ENCODE assay signal across 22 mouse cellular contexts in genomic region chr6:39341798-39342197, GRCm38 (mm10). TPM values are rescaled to one million over a fixed set of nuclear protein-coding genes. Genes with fewer than 3 reads are reported as not detected.
DNase-seq lines count a peak whose midpoint lies in the region; ATAC-seq and TF ChIP-seq lines count a peak whose summit lies in the region.
"Had no signal": no experiment of that assay in that cellular context is flagged by ENCODE, and none has a peak within 500 bp of the region (broad histone marks: within the 10 kb centered on the region; RNA-seq: fewer than 3 reads in every experiment).

No protein-coding gene starts in this region.

- H3K4me2 ChIP-seq in stomach, embryonic 16.5 days (ENCODE audit: low read depth, low read length), result no peak overlapping the region
- H3K4me2 ChIP-seq: forebrain, embryonic 12.5 days; hindbrain, embryonic 14.5 days; limb, embryonic 12.5 days; lung, embryonic 15.5 days; neural tube, embryonic 13.5 days; stomach, embryonic 15.5 days had no signal

- no peaks in the 10 kb centered on the region for H3K9me3 ChIP-seq in stomach, embryonic 16.5 days (replicated peaks; ENCODE audit: control insufficient read depth, low read length)
- H3K9me3 ChIP-seq: forebrain, embryonic 12.5 days; limb, embryonic 12.5 days; lung, embryonic 15.5 days; neural tube, embryonic 13.5 days; stomach, embryonic 15.5 days had no signal

- no peaks in the 10 kb centered on the region for H3K27me3 ChIP-seq in kidney, adult 2 months (replicated peaks; ENCODE audit: control insufficient read depth, insufficient read depth, low read length)
- no peaks in the 10 kb centered on the region for H3K27me3 ChIP-seq in stomach, embryonic 16.5 days (ENCODE audit: control insufficient read depth, insufficient read depth, low read length)
- H3K27me3 ChIP-seq: CH12.LX; forebrain, embryonic 12.5 days; limb, embryonic 12.5 days; lung, embryonic 15.5 days; neural tube, embryonic 13.5 days; Patski; stomach, embryonic 15.5 days had no signal

- H3K4me3 ChIP-seq in kidney, adult 2 months (ENCODE audit: insufficient read depth, low read depth, low read length), result no peak overlapping the region
- no peak overlapping the region for H3K4me3 ChIP-seq in stomach, embryonic 16.5 days (replicated peaks; ENCODE audit: low read length)
- H3K4me3 ChIP-seq: forebrain, embryonic 12.5 days; limb, embryonic 12.5 days; lung, embryonic 15.5 days; neural tube, embryonic 13.5 days; stomach, embryonic 15.5 days had no signal

- no peak overlapping the region for H3K9ac ChIP-seq in stomach, embryonic 16.5 days (ENCODE audit: low read length)
- H3K9ac ChIP-seq: forebrain, embryonic 12.5 days; hindbrain, embryonic 14.5 days; limb, embryonic 12.5 days; lung, embryonic 15.5 days; neural tube, embryonic 13.5 days; stomach, embryonic 15.5 days had no signal

- no peaks in the 10 kb centered on the region for H3K36me3 ChIP-seq in kidney, adult 2 months (ENCODE audit: control insufficient read depth, insufficient read depth, low read length)
- no peaks in the 10 kb centered on the region; the same call in 1 of the 2 replicates for H3K36me3 ChIP-seq in stomach, embryonic 16.5 days (ENCODE audit: control insufficient read depth, insufficient read depth, low read length)

- DNase-seq in kidney, adult 2 months, result peak; percentile 60
- DNase-seq in kidney, adult 18-20 months, result no peak
- peak; percentile 57 for DNase-seq in ovary, adult 18-20 months (ENCODE audit: low spot score)
- no peak for DNase-seq in ovary, postnatal 14 days (ENCODE audit: low spot score)
- DNase-seq in adrenal gland, postnatal 14 days, result peak; percentile 48
- DNase-seq in frontal cortex, adult 2 months (ENCODE audit: extremely low spot score in 1 of 2, low spot score in 1 of 2), result no peak
- no peak for DNase-seq in cerebellum, postnatal 4 days (ENCODE audit: low spot score in 2 of 2)
- DNase-seq: cerebellum, adult 9-11 months; embryo, embryonic 11 days; heart, postnatal 10 days; thymus, postnatal 4 days had no signal

- no peak for TF ChIP-seq POLR2A in kidney, adult 2 months (IDR thresholded peaks at IDR 0.05; ENCODE audit: low read depth, low read length)

- ATAC-seq in stomach, embryonic 16.5 days (ENCODE audit: insufficient read depth, low FRiP score), result 0 out of 2 replicates have a peak, but pooled peaks have one; percentile 7
- ATAC-seq: Patski had no signal

- H3K4me1 ChIP-seq in kidney, adult 2 months (ENCODE audit: control insufficient read depth, insufficient read depth, low read length), result no peaks in the 10 kb centered on the region
- H3K4me1 ChIP-seq in stomach, embryonic 16.5 days (ENCODE audit: control insufficient read depth, insufficient read depth, low read length), result no peaks in the 10 kb centered on the region
- H3K4me1 ChIP-seq: lung, embryonic 15.5 days; stomach, embryonic 15.5 days had no signal

- 27% methylated on average over 2 of the region's 2 CpGs for WGBS in kidney, adult 2 months
- 62% methylated on average over 2 of the region's 2 CpGs for WGBS in stomach, embryonic 16.5 days

- no peak for TF ChIP-seq CTCF in kidney, adult 2 months (conservative IDR thresholded peaks at IDR 0.05; ENCODE audit: insufficient read depth, insufficient read length, low read depth, low read length)

- no peak overlapping the region for H3K27ac ChIP-seq in kidney, adult 2 months (ENCODE audit: insufficient read depth, low read depth, low read length)
- H3K27ac ChIP-seq in stomach, embryonic 16.5 days (ENCODE audit: low read length), result no peak overlapping the region
- H3K27ac ChIP-seq: forebrain, embryonic 12.5 days; hindbrain, embryonic 14.5 days; limb, embryonic 12.5 days; lung, embryonic 15.5 days; neural tube, embryonic 13.5 days; stomach, embryonic 15.5 days had no signal

RNA-seq across cellular contexts. Expression of gene Slc37a3, which starts 35.7 kb away (rescaled TPM):
- polyA plus RNA-seq in kidney, adult 2 months (2012; rRNA removed), result 25.9 and 28.7 TPM in 2 replicates
- 32.3 and 36.5 TPM in 2 replicates for total RNA-seq in adrenal gland, postnatal 14 days (2021)
- polyA plus RNA-seq in stomach, embryonic 16.5 days (2015; fragmentation: Nextera tagmentation; extraction: Ambion mirVana), result 40.6 and 42.3 TPM in 2 replicates
- polyA plus RNA-seq in frontal cortex, adult 2 months (2012; rRNA removed), result 30.6 and 34.8 TPM in 2 replicates

RNA-seq across cellular contexts. Expression of gene Rab19, which starts 39.2 kb away (rescaled TPM):
- 2.1 and 2.7 TPM in 2 replicates for polyA plus RNA-seq in kidney, adult 2 months (2012; rRNA removed)
- 0.48 and 1.4 TPM in 2 replicates for total RNA-seq in adrenal gland, postnatal 14 days (2021)
- polyA plus RNA-seq in stomach, embryonic 16.5 days (2015; fragmentation: Nextera tagmentation; extraction: Ambion mirVana), result 5.2 and 6.5 TPM in 2 replicates
- 0.22 and 0.27 TPM in 2 replicates for polyA plus RNA-seq in frontal cortex, adult 2 months (2012; rRNA removed)
- total RNA-seq: gastrocnemius, adult 18-20 months; left cerebral cortex, adult 18-20 months had no signal
- polyA plus RNA-seq: neural tube, embryonic 13.5 days had no signal

Comparison
In these comparisons a context has a peak if more than half of its experiments do, and no peak if none do; other contexts are left out.
1. DNase-seq: peak in kidney, adult 2 months (single experiment), ovary, adult 18-20 months (single experiment) and adrenal gland, postnatal 14 days (single experiment); none in kidney, adult 18-20 months (single experiment), ovary, postnatal 14 days (single experiment), frontal cortex, adult 2 months (0 of 2) and cerebellum, postnatal 4 days (0 of 2).